Mouse (Mus musculus) adrenal gland, adult (tissue): Measurements from ENCODE around the gene Kctd15.

Experiments used
- DNase-seq, 2 experiments: peaks; one replicate each; pipeline ENCODE4 v3.0.0; 2022 to 2023; ENCODE audit warnings: low spot score in 1 of 2; ENCODE audit not compliant: inconsistent age in 2 of 2

The Kctd15 gene

GRCm38 (mm10) chr7:34667874-34668273, 11.3 kb upstream of the Kctd15 start:
- DNase-seq, result no peak

DNA sequence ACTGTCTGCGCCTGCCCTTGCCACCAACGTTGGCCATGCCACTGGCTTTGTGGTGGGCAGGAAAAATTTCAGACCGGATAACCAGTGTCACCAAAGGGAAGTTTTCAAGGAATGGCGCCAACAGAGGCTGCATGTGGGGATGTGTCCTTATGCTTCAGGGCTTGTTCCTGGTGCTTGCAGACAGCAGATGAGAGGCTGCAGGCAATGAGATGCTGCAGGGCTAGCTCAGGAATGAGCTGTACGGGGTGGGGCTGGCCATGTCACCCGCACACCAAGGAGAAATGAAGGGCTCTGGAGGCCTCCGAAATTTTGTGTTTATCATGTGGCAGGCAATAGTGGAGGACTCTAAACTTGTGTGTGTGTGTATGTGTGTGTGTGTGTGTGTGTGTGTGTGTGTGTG, 6.6 kb upstream of the Kctd15 start:
- no peak for DNase-seq

DNA sequence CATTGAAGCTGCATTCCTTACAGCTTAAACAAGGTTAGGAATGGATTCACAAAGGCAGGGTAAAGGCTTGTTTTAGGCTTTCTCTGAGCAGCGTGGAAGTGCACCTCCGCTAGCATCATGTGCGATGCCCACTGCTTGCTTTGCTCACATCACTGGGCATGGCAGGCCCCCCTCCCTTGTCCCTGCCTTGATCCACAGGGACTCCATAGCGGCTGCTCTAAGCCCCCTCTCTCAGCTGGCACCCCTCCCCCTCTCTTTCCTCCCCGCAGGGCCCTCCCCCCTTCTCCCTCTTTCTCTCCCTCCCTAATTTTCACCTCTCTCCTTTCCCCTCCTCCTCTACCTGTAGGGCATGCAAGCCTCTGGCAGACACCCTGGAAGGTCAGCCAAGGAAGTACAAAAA, 5.7 kb upstream of the Kctd15 start:
- DNase-seq, result no peak

DNA sequence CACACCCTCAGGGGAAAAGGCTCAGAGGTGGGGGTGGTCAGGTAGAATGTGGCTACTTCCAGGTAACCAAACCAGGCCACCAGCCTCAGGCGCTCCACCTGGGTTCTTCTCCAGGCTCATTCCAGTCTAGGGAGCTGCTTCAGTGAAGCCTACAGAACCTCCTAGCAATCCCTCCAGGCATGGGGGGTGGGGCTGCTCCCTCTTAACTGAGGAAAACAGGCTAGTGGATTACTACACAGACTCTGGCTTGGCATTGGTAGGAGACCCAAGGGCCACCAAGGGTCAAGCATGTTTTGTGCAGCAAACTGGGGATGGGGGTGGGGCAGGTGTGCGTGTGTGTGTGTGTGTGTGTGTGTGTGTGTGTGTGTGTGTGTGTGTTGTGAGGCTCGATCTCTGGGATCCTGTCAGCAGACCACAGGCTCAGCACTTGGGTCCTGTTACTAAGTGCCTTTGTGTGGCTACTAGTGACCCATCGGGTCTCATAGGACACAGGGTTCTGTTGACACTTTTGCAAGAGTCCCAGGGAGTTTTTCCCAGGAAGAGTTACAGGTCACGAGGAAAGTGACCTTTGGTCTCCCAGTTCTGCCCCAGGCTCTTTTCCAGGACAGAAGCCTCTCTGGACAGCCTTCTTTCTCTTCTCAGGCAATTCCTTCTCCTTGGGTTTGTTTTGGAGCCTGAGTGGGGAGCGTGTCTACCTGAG, 3.0 kb upstream of the Kctd15 start:
- no peak for DNase-seq

- peak; percentile 90 to 97 for DNase-seq
Measured at GRCm38 (mm10) chr7:34655086-34655839, 1.3 kb downstream of the Kctd15 start.

GRCm38 (mm10) chr7:34654441-34655085, 2.0 kb downstream of the Kctd15 start:
- peak; percentile 39 to 85 for DNase-seq

DNA sequence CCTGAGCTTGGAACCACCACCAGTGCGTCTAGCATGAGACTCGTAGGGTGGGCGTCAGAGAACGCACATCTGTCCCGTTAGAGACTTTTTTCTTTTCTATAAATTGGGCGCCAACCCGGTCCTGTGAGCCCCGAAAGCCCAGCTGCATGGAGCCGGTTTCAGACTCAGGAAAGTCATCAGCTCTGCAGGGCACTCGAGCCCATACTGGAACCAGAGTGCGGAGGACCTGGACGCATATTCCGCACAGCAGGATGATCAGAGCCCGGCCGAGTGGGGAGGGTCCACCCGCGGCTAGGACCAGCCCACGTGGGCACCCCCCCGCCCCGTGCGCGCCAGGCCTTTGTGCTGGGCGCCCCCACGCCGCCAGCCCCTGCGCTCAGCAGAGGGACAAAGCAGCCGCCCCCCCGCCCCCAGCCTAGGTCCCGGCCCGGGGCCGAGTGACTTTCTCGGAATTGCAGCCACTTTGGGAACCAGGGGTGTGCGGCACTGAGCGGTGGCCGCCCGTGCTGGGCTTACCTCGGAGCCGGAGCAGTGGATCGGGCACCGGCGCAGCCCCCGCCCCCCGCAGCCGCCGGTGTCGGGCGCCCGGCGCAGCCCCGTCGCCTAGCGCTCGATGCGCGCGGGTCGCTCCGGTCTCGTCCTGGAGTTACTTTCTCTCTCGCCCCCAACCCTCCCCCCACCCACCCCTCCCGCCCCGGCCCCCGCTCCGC, 2.6 kb downstream of the Kctd15 start:
- DNase-seq, result peak; percentile 15 to 65

DNA sequence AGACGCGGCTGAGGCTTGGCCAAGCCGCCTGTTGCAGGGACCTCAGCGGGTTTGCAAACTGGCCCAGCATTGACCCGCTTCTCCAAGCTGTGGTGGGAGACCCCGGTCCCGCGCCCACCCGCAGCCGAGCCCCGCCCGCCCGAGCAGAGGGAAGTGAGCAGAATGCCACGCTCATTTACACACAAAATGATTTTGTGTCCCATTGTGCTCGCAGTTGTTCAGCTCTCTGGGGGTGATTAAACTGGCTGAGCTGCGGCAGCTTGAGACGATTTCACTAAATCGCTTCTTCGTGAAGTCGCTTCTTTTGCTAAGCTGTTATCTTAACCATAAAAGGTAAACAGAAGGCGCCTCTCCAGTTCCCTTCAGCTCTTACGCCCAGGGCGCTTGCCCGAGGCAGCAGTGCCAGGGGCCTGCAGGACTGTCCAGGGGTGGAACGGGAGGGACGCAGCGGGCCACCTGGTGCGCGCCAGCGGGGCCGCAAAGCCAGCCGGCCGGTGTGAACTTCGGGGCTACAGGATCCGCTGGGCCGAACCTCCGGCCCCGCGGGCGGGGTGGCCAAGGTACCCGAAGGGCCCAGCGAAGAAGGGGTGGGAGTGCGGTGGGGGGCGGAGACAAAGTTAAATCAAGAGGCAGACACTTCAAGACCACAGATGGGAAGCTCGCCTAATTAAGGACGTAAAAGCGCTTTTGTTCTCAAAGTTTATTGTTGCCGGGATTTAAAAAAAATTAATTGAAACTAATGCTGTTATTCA, 3.6 kb downstream of the Kctd15 start:
- peak; percentile 16 to 61 for DNase-seq

DNA sequence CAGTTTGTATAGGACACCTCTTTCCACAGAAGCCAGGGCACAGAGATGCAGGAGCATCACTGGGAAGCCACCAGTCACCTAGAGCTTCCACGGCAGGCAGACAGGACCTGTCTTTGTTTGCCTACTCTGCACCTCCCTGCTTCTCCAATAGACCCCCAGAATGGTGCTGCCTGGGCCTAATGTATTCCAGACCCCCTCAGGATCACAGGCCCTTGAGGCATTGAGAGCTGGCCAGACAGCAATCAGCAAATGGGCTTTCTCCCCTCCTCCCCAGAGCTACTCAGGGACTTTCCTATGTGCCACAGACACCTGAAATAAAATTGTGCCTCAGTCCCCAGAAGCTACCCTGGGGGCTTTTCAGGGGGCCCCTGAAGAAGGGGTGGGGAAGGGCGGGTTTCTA, 5.2 kb downstream of the Kctd15 start:
- no peak for DNase-seq

- DNase-seq, result peak; percentile 78 to 93
Measured at GRCm38 (mm10) chr7:34647052-34647451, 9.5 kb downstream of the Kctd15 start.

DNA sequence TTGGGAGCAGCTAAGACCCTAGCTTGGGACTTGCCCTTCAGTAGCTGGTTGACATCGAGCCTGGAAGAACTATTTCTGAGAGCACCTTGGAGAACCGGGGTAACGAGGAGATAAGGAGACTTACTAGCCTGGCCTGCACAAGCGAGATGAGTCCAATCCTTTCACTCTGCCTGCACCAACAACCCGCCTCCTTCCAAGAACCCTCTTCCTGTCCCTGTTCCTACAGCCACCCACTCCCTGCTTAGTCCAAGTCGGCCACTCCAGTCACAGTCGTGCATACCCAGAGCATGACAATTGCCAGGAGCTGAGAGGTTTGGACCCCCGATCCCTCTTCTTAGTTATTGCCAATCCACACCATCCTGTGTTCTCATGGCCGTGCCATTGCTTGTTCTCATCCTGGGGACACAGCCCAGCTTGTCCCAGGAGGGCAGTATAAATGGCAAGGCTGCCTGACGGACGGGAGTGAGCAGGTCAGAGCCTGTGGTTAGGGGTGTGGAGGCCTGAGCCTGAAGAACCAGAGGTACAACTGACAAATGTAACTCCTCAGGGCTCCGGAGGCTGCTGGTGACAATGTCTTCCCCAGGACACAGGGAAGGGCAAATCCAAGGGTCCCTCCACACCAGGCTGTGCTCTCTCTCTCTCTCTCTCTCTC, 10.3 kb downstream of the Kctd15 start:
- DNase-seq, result no peak

DNA sequence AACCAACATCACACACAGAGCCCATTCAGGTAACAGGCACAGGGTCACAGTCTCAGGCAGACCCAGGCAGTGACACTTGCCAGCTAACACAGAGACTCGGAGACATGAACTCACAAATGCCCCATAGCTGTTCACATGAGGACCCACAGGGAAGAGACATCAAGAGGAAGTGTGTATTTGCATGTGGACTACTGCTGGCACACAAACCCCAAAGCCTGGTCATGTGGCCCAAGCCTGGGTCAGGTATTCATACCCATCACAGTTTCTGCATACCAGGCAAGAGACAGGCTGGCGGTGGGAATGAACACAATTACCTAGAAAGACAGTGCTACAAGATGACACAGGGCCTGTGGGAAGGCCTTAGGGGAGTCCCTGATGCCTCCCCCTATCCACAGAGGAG, 10.9 kb downstream of the Kctd15 start:
- no peak for DNase-seq

GRCm38 (mm10) chr7:34644591-34644990, 11.9 kb downstream of the Kctd15 start:
- DNase-seq, result no peak

DNA sequence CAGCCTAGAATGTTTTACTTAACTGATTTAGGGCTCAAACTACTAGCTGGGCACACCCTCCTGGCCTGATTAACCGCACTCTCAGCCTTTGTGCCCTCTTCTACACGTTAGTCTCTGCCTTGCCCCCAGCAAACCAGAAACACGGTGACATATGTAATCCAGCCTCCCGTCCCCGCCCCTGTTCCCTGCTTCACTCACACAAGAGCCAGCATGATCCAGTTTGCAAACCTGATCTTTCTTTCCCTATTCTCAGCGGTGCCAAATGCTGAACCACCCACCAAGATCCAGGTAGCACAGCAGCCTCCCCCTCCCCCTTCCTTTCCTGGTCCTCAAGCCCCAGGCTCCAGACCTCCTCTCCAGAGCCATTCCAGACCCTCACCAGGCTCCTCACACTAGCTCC, 13.2 kb downstream of the Kctd15 start:
- DNase-seq, result no peak

DNA sequence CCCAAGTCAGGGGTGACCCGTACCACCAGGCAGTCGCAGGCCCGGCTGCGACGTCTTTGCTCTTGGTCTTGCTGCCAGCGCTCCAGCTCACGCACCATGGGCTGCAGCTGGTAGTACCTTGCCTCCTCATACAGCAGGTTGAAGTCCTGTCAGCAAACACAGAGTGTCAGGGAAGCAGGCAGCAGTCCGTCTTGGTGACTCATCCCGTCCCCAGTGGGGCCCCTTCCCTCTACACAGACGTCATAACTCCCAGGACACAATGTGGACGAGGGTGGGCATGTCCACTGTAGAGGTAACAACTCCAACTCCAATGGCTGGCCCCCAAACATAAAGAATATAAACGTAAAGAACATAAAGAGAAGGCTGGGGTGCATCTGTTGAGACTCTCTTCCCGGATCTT, 14.6 kb downstream of the Kctd15 start:
- no peak for DNase-seq

- no peak for DNase-seq
Measured at GRCm38 (mm10) chr7:34639798-34640197, 16.7 kb downstream of the Kctd15 start.

DNA sequence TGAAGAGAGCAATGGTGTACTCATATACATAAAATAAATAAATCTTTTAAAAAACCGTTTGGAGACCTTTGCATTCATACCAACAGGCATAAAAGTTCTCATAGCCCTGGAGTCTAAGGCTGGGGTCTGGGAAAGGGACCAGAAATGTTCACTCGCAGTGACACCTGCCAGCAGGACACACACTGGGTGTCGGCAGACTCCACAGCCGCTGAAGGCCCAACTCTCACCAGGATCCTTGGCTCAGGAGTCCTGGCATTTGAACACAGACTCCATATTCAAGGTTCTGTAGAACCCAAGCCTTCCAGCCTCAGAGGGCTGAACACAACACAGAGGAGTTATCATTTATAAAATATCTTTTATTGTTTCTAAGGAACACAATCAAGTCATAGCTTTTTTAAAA, 19.9 kb downstream of the Kctd15 start:
- DNase-seq, result no peak

DNA sequence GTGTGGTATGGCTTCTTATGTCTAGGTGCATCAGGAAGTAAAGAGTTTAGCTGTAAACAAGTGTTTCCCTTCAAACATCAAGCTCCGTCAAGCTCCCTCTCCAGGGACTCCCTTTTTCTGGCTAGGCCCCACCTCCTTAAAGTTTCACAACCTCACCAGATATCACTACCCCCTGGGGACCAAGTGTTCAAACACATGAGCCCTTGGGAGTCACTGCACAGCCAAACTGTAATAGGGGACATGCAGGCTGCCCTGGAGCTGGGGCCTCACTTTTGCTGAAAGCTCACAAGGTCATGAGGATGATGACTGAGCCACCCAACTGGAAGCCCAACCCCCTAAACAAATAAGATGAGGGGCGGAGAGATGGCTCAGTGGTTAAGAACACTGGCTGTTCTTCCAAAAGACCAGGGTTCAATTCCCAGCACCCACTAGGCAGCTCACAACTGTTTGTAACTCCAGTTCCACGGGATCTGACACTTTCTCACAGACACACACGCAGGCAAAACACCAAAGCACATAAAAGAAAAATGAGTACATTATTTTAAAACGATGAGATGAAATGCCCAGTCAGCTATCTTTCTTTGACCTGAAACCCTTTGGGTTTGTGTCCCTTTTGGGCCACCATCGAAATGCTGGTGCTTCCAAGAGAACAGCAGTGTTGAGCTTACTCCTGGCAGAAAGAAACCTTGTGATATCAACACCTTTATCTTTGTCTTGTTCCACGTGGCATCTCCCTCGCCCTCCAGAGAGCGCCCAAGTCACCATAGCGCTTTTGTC, 23.4 kb downstream of the Kctd15 start:
- DNase-seq, result peak in 1 of 2 experiments; percentile 35
